Mouse (Mus musculus): ENCODE data around the gene Tob2.

The Tob2 gene

GRCm38 (mm10) chr15:81860471-81861135 lies 2.0 kb upstream of the Tob2 start:
- DNase-seq (ENCODE audit: low read depth, low spot score) = no peak

GRCm38 (mm10) chr15:81859330-81860255 lies 997 bp upstream of the Tob2 start:
- DNase-seq (ENCODE audit: low read depth, low spot score) = peak; percentile 83

- peak; percentile 91 for DNase-seq (ENCODE audit: low read depth, low spot score)
Observed at GRCm38 (mm10) chr15:81858138-81858516, 469 bp downstream of the Tob2 start.

- DNase-seq (ENCODE audit: low read depth, low spot score) = no peak
Observed at GRCm38 (mm10) chr15:81857724-81858116, 876 bp downstream of the Tob2 start.

- no peak for DNase-seq (ENCODE audit: low read depth, low spot score)
Observed at GRCm38 (mm10) chr15:81856938-81857723, 1.5 kb downstream of the Tob2 start.

GRCm38 (mm10) chr15:81856030-81856790 lies 2.4 kb downstream of the Tob2 start:
- peak; percentile 94 for DNase-seq (ENCODE audit: low read depth, low spot score)

GRCm38 (mm10) chr15:81853081-81853480 lies 5.5 kb downstream of the Tob2 start:
- DNase-seq (ENCODE audit: low read depth, low spot score) = no peak

GRCm38 (mm10) chr15:81852411-81853000 lies 6.1 kb downstream of the Tob2 start:
- DNase-seq (ENCODE audit: low read depth, low spot score) = no peak

GRCm38 (mm10) chr15:81851375-81851774 lies 7.2 kb downstream of the Tob2 start:
- no peak for DNase-seq (ENCODE audit: low read depth, low spot score)

GRCm38 (mm10) chr15:81850718-81851117 lies 7.9 kb downstream of the Tob2 start:
- DNase-seq (ENCODE audit: low read depth, low spot score) = no peak

GRCm38 (mm10) chr15:81849104-81849503 lies 9.5 kb downstream of the Tob2 start:
- no peak for DNase-seq (ENCODE audit: low read depth, low spot score)

GRCm38 (mm10) chr15:81848301-81848700 lies 10.3 kb downstream of the Tob2 start:
- DNase-seq (ENCODE audit: low read depth, low spot score) = peak; percentile 87

- no peak for DNase-seq (ENCODE audit: low read depth, low spot score)
Observed at GRCm38 (mm10) chr15:81847861-81848260, 10.7 kb downstream of the Tob2 start.

- DNase-seq (ENCODE audit: low read depth, low spot score) = no peak
Observed at GRCm38 (mm10) chr15:81847161-81847560, 11.4 kb downstream of the Tob2 start.

- DNase-seq (ENCODE audit: low read depth, low spot score) = no peak
Observed at GRCm38 (mm10) chr15:81846755-81847154, 11.8 kb downstream of the Tob2 start.

GRCm38 (mm10) chr15:81845724-81846123 lies 12.9 kb downstream of the Tob2 start:
- peak; percentile 62 for DNase-seq (ENCODE audit: low read depth, low spot score)

- DNase-seq (ENCODE audit: low read depth, low spot score) = no peak
Observed at GRCm38 (mm10) chr15:81845033-81845625, 13.5 kb downstream of the Tob2 start.

- no peak for DNase-seq (ENCODE audit: low read depth, low spot score)
Observed at GRCm38 (mm10) chr15:81842275-81842674, 16.3 kb downstream of the Tob2 start.

- no peak for DNase-seq (ENCODE audit: low read depth, low spot score)
Observed at GRCm38 (mm10) chr15:81840306-81840705, 18.3 kb downstream of the Tob2 start.

- no peak for DNase-seq (ENCODE audit: low read depth, low spot score)
Observed at GRCm38 (mm10) chr15:81839634-81840033, 19.0 kb downstream of the Tob2 start.

Data from ZHBTc4 (cell line).